Mouse (Mus musculus) forebrain, embryonic 14.5 days (tissue): ENCODE results near the gene Cftr. TPM values are rescaled to one million over a fixed set of nuclear protein-coding genes. Genes with fewer than 3 reads are reported as not detected.

ENCODE experiments used
- ATAC-seq: fragments of 200-750 bp; cut with Nextera tagmentation; 2 replicates; pipeline ENCODE4 v1.8.0; 2017; ENCODE audit warnings: mild to moderate bottlenecking, moderate library complexity
- DNase-seq: peaks from one replicate; pipeline ENCODE4 v3.0.0-alpha.2; 2015; ENCODE audit warnings: low spot score
- H3K27ac ChIP-seq: fragments of 300-500 bp; sonication (generic); 2 replicates; pipeline ENCODE4 v1.5.1; 2014; ENCODE audit warnings: low read depth, mild to moderate bottlenecking, control low read depth, low read length, moderate library complexity
- H3K27me3 ChIP-seq: fragments of 300-500 bp; sonication (generic); replicated peaks from 2 replicates; pipeline ENCODE4 v1.6.1; 2014; ENCODE audit warnings: low read length, control low read depth, mixed read lengths; ENCODE audit not compliant: control insufficient read depth, insufficient read depth
- H3K36me3 ChIP-seq: fragments of 300-500 bp; sonication (generic); 2 replicates; pipeline ENCODE4 v1.6.1; 2014; ENCODE audit warnings: low read length, control low read depth; ENCODE audit not compliant: control insufficient read depth, insufficient read depth
- H3K4me1 ChIP-seq: fragments of 300-500 bp; sonication (generic); 2 replicates; pipeline ENCODE4 v1.6.1; 2014; ENCODE audit warnings: antibody characterized with exemption, low read length, control low read depth; ENCODE audit not compliant: control insufficient read depth, insufficient read depth
- H3K4me2 ChIP-seq: fragments of 300-500 bp; sonication (generic); 2 replicates; pipeline ENCODE4 v1.6.1; 2014; ENCODE audit warnings: mild to moderate bottlenecking, control low read depth, low read length
- H3K4me3 ChIP-seq: fragments of 300-500 bp; sonication (generic); 2 replicates; pipeline ENCODE4 v1.5.1; 2014; ENCODE audit warnings: low read depth, low read length, control low read depth
- H3K9ac ChIP-seq: fragments of 300-500 bp; sonication (generic); 2 replicates; pipeline ENCODE4 v1.6.1; 2014; ENCODE audit warnings: mild to moderate bottlenecking, low read length, control low read depth, moderate library complexity
- H3K9me3 ChIP-seq: fragments of 300-500 bp; sonication (generic); replicated peaks from 2 replicates; pipeline ENCODE4 v1.6.1; 2016; ENCODE audit warnings: low read length, control low read depth, mixed read lengths; ENCODE audit not compliant: control insufficient read depth
- WGBS: fragments of 180-500 bp; shearing (Covaris S2); extraction: QIAGEN DNeasy Blood & Tissue Kit; methylation state at CpG from one replicate; pipeline ENCODE4 v1.1.7; 2014; 5-methylcytosine and 5-hydroxymethylcytosine counted together
- polyA plus RNA-seq: library from polyadenylated mRNA; unstranded; fragments of >200 nt; fragmentation: Nextera tagmentation; extraction: Ambion mirVana; gene quantifications from 2 replicates; pipeline ENCODE4 v1.2.1, GENCODE M21; 2014

Cftr gene
- 0.06 and 0.09 TPM in 2 replicates for polyA plus RNA-seq

GRCm38 (mm10) chr6:18170311-18170922 is at the start of gene Cftr:
Cftr (plus strand) TSS chr6:18170687.
- Histone ChIP-seq H3K4me2 (peak within 1 kb of the TSS; percentile 79), H3K9ac (peak within 1 kb of the TSS; percentile 62), H3K27ac (no peak within 1 kb of the TSS), H3K9me3 (no peaks in the 10 kb centered on the region), H3K4me1 (no peaks in the 10 kb centered on the region), H3K36me3 (no peaks in the 10 kb centered on the region), H3K27me3 (no peaks in the 10 kb centered on the region), H3K4me3 (peak within 1 kb of the TSS; percentile 46)
- ATAC-seq (peak; percentile 93), DNase-seq (peak; percentile 42)
- 2% methylated on average over 23 of the region's 45 CpGs for WGBS

- no peak overlapping the region for H3K4me2 ChIP-seq
- no peak for DNase-seq
- H3K27me3 ChIP-seq = no peaks in the 10 kb centered on the region
- H3K4me3 ChIP-seq = no peak overlapping the region
- no peaks in the 10 kb centered on the region for H3K4me1 ChIP-seq
- no peak overlapping the region for H3K9ac ChIP-seq
- no peaks in the 10 kb centered on the region for H3K36me3 ChIP-seq
- ATAC-seq = no peak
- H3K9me3 ChIP-seq = no peaks in the 10 kb centered on the region
- no peak overlapping the region for H3K27ac ChIP-seq
- 24% methylated on average over 2 of the region's 2 CpGs for WGBS
These were observed 43.1 kb upstream of the Cftr start for GRCm38 (mm10) chr6:18127206-18127983.

GRCm38 (mm10) chr6:18128059-18128458 is 42.4 kb upstream of the Cftr start:
- WGBS = 82% methylated on average over 4 of the region's 4 CpGs
- no peak overlapping the region for H3K27ac ChIP-seq
- no peaks in the 10 kb centered on the region for H3K9me3 ChIP-seq
- ATAC-seq (no peak), DNase-seq (no peak)
- no peaks in the 10 kb centered on the region for H3K27me3 ChIP-seq
- H3K36me3 ChIP-seq = no peaks in the 10 kb centered on the region
- H3K9ac ChIP-seq = no peak overlapping the region
- H3K4me2 ChIP-seq = no peak overlapping the region
- H3K4me1 ChIP-seq = no peaks in the 10 kb centered on the region
- no peak overlapping the region for H3K4me3 ChIP-seq

GRCm38 (mm10) chr6:18135246-18135645 is 35.2 kb upstream of the Cftr start:
- Histone ChIP-seq H3K4me3 (no peak overlapping the region), H3K9me3 (no peaks in the 10 kb centered on the region), H3K27me3 (no peaks in the 10 kb centered on the region), H3K36me3 (no peaks in the 10 kb centered on the region), H3K4me1 (no peaks in the 10 kb centered on the region), H3K27ac (no peak overlapping the region), H3K9ac (no peak overlapping the region), H3K4me2 (no peak overlapping the region)
- 73% methylated on average over 1 of the region's 1 CpGs for WGBS
- ATAC-seq (no peak), DNase-seq (no peak)

- Histone ChIP-seq H3K4me3 (no peak overlapping the region), H3K9me3 (no peaks in the 10 kb centered on the region), H3K4me1 (no peaks in the 10 kb centered on the region), H3K9ac (no peak overlapping the region), H3K27ac (no peak overlapping the region), H3K36me3 (no peaks in the 10 kb centered on the region), H3K4me2 (no peak overlapping the region), H3K27me3 (no peaks in the 10 kb centered on the region)
- DNase-seq = no peak
- 74% methylated on average over 4 of the region's 4 CpGs for whole genome bisulfite sequencing
- no peak for ATAC-seq
These were observed 17.5 kb upstream of the Cftr start for GRCm38 (mm10) chr6:18153031-18153430.

GRCm38 (mm10) chr6:18169618-18170017 is 869 bp upstream of the Cftr start:
- H3K27me3 ChIP-seq = no peaks in the 10 kb centered on the region
- H3K36me3 ChIP-seq = no peaks in the 10 kb centered on the region
- no peak overlapping the region for H3K4me3 ChIP-seq
- no peaks in the 10 kb centered on the region for H3K9me3 ChIP-seq
- no peak for ATAC-seq
- no peak overlapping the region for H3K9ac ChIP-seq
- DNase-seq = no peak
- H3K27ac ChIP-seq = no peak overlapping the region
- H3K4me2 ChIP-seq = no peak overlapping the region
- H3K4me1 ChIP-seq = no peaks in the 10 kb centered on the region
- 75% methylated on average over 1 of the region's 1 CpGs for WGBS

GRCm38 (mm10) chr6:18171614-18172013 is 1.1 kb downstream of the Cftr start:
- no peak for DNase-seq
- no peak overlapping the region for H3K4me3 ChIP-seq
- ATAC-seq = no peak
- H3K4me2 ChIP-seq = no peak overlapping the region
- 54% methylated on average over 8 of the region's 8 CpGs for WGBS
- no peak overlapping the region for H3K9ac ChIP-seq
- no peak overlapping the region for H3K27ac ChIP-seq
- no peaks in the 10 kb centered on the region for H3K36me3 ChIP-seq
- H3K27me3 ChIP-seq = no peaks in the 10 kb centered on the region
- no peaks in the 10 kb centered on the region for H3K9me3 ChIP-seq
- no peaks in the 10 kb centered on the region for H3K4me1 ChIP-seq

- Histone ChIP-seq H3K9ac (no peak overlapping the region), H3K9me3 (no peaks in the 10 kb centered on the region), H3K4me1 (no peaks in the 10 kb centered on the region), H3K4me2 (no peak overlapping the region), H3K36me3 (no peaks in the 10 kb centered on the region), H3K4me3 (no peak overlapping the region), H3K27ac (no peak overlapping the region), H3K27me3 (no peaks in the 10 kb centered on the region)
- 87% methylated on average over 2 of the region's 2 CpGs for WGBS
- ATAC-seq (no peak), DNase-seq (no peak)
These were observed 7.0 kb downstream of the Cftr start for GRCm38 (mm10) chr6:18177509-18177908.

- Histone ChIP-seq H3K4me3 (no peak overlapping the region), H3K9me3 (no peaks in the 10 kb centered on the region), H3K9ac (no peak overlapping the region), H3K27ac (no peak overlapping the region), H3K36me3 (no peaks in the 10 kb centered on the region), H3K4me2 (no peak overlapping the region), H3K4me1 (no peaks in the 10 kb centered on the region), H3K27me3 (no peaks in the 10 kb centered on the region)
- ATAC-seq = no peak
- WGBS = 60% methylated on average over 3 of the region's 3 CpGs
- peak; percentile 17 for DNase-seq
These were observed 10.2 kb downstream of the Cftr start for GRCm38 (mm10) chr6:18180665-18181064.
